Mouse (Mus musculus) CD8-positive naive resting alpha-beta T cell, adult 57 days (primary cell): ENCODE data around the gene Mfsd12. TPM values are rescaled to one million over a fixed set of nuclear protein-coding genes. Genes with fewer than 3 reads are reported as not detected.

Experiments
- total RNA-seq: library from RNA; stranded (reverse); gene quantifications from one replicate; pipeline ENCODE4 v1.2.4, GENCODE M21; 2023

The Mfsd12 gene
- total RNA-seq, result 4.8 TPM

GRCm38 (mm10) chr10:81356991-81357844, at the start of gene Mfsd12:
Gene Mfsd12, plus strand, starts transcription at chr10:81357491.

GRCm38 (mm10) chr10:81320550-81321347, 36.5 kb upstream of the Mfsd12 start, which contains the start of gene Cactin:
Gene Cactin, plus strand, starts transcription at chr10:81321103.

GRCm38 (mm10) chr10:81328386-81328785, 28.9 kb upstream of the Mfsd12 start, which contains the start of gene Tbxa2r:
Gene Tbxa2r, plus strand, starts transcription at chr10:81328731.

GRCm38 (mm10) chr10:81342686-81343505, 14.4 kb upstream of the Mfsd12 start, which contains the start of gene Gipc3:
Gene Gipc3, minus strand, starts transcription at chr10:81343266.

GRCm38 (mm10) chr10:81350351-81351063, 6.8 kb upstream of the Mfsd12 start, which contains the start of gene Hmg20b:
Gene Hmg20b, minus strand, starts transcription at chr10:81350480.

GRCm38 (mm10) chr10:81365672-81366476, 8.6 kb downstream of the Mfsd12 start, which contains the start of gene 4930404N11Rik:
Gene 4930404N11Rik, minus strand, starts transcription at chr10:81365816.

GRCm38 (mm10) chr10:81377793-81378552, 20.7 kb downstream of the Mfsd12 start, which contains the start of gene Fzr1:
Gene Fzr1, minus strand, starts transcription at chr10:81378516.

GRCm38 (mm10) chr10:81383802-81384604, 26.7 kb downstream of the Mfsd12 start, which contains the start of the genes Dohh and Gm48551:
Gene Dohh, plus strand, starts transcription at chr10:81384428.
Gene Gm48551, plus strand, starts transcription at chr10:81384466.

GRCm38 (mm10) chr10:81388505-81389055, 31.3 kb downstream of the Mfsd12 start, which contains the start of gene Gm48552:
Gene Gm48552, plus strand, starts transcription at chr10:81389005.

GRCm38 (mm10) chr10:81392781-81393185, 35.5 kb downstream of the Mfsd12 start, which contains the start of gene Smim24:
Gene Smim24, plus strand, starts transcription at chr10:81393051.

Other genes starting within 250 kb of the Mfsd12 start
- 75.4 TPM for gene Zbtb7a, start 222.3 kb upstream of the Mfsd12 start, total RNA-seq
- gene Pias4, start 189.6 kb upstream of the Mfsd12 start, total RNA-seq, result 41.2 TPM
- 2,569 TPM for gene Eef2, start 180.9 kb upstream of the Mfsd12 start, total RNA-seq
- gene Dapk3, start 174.5 kb upstream of the Mfsd12 start, total RNA-seq, result 63.4 TPM
- not detected for gene 4930442H23Rik, start 173.6 kb upstream of the Mfsd12 start, total RNA-seq
- gene Nmrk2, start 155.4 kb upstream of the Mfsd12 start, total RNA-seq, result 0.37 TPM
- 0.12 TPM for gene Atcay, start 126.7 kb upstream of the Mfsd12 start, total RNA-seq
- 6.8 TPM for gene Zfr2, start 124.3 kb upstream of the Mfsd12 start, total RNA-seq
- gene Matk, start 104.6 kb upstream of the Mfsd12 start, total RNA-seq, result 21.5 TPM
- gene Mrpl54, start 90.6 kb upstream of the Mfsd12 start, total RNA-seq, result 123 TPM
- 27.2 TPM for gene Apba3, start 90.5 kb upstream of the Mfsd12 start, total RNA-seq
- 4.8 TPM for gene Tjp3, start 65.9 kb upstream of the Mfsd12 start, total RNA-seq
- 106 TPM for gene Pip5k1c, start 64.5 kb upstream of the Mfsd12 start, total RNA-seq
- 48.0 TPM for gene Cactin, start 36.4 kb upstream of the Mfsd12 start, total RNA-seq
- gene Tbxa2r, start 28.8 kb upstream of the Mfsd12 start, total RNA-seq, result 39.9 TPM
- not detected for gene Gipc3, start 14.2 kb upstream of the Mfsd12 start, total RNA-seq
- gene Hmg20b, start 7.0 kb upstream of the Mfsd12 start, total RNA-seq, result 41.6 TPM
- 5.7 TPM for gene 4930404N11Rik, start 8.3 kb downstream of the Mfsd12 start, total RNA-seq
- gene Fzr1, start 21.0 kb downstream of the Mfsd12 start, total RNA-seq, result 30.6 TPM
- 44.9 TPM for gene Dohh, start 26.9 kb downstream of the Mfsd12 start, total RNA-seq
- 5.8 TPM for gene Gm48551, start 27.0 kb downstream of the Mfsd12 start, total RNA-seq
- gene Gm48552, start 31.5 kb downstream of the Mfsd12 start, total RNA-seq, result 4.2 TPM
- 5.3 TPM for gene Smim24, start 35.6 kb downstream of the Mfsd12 start, total RNA-seq
- gene Nfic, start 98.1 kb downstream of the Mfsd12 start, total RNA-seq, result 20.7 TPM
- gene Celf5, start 125.2 kb downstream of the Mfsd12 start, total RNA-seq, result not detected
- gene Ncln, start 138.9 kb downstream of the Mfsd12 start, total RNA-seq, result 216 TPM
- gene S1pr4, start 142.6 kb downstream of the Mfsd12 start, total RNA-seq, result 131 TPM
- 20.8 TPM for gene Gna15, start 166.7 kb downstream of the Mfsd12 start, total RNA-seq
- 22.9 TPM for gene Gna11, start 187.7 kb downstream of the Mfsd12 start, total RNA-seq
- 523 TPM for gene Aes, start 202.0 kb downstream of the Mfsd12 start, total RNA-seq
- 5.9 TPM for gene Tle2, start 217.1 kb downstream of the Mfsd12 start, total RNA-seq
- gene Tle6, start 243.6 kb downstream of the Mfsd12 start, total RNA-seq, result 1.9 TPM
- gene BC025920, start 248.8 kb downstream of the Mfsd12 start, total RNA-seq, result 4.9 TPM